Mouse (Mus musculus) E14TG2a.4 (cell line): ENCODE results near the gene Chd2.

Experiments used
- H3K27me3 ChIP-seq: 2 replicates; pipeline ENCODE4 v1.6.1; 2014; ENCODE audit warnings: low read length, control low read depth; ENCODE audit not compliant: insufficient read depth
- H3K36me3 ChIP-seq: 2 replicates; pipeline ENCODE4 v1.6.1; 2014; ENCODE audit warnings: low read length, control low read depth; ENCODE audit not compliant: insufficient read depth
- H3K4me1 ChIP-seq: replicated peaks from 2 replicates; pipeline ENCODE4 v1.6.1; 2014; ENCODE audit warnings: low read depth, low read length, control low read depth
- H3K4me3 ChIP-seq: replicated peaks from 2 replicates; pipeline ENCODE4 v1.5.1; 2014; ENCODE audit warnings: mild to moderate bottlenecking, low read length
- H3K9me3 ChIP-seq: 2 replicates; pipeline ENCODE4 v1.6.1; 2014; ENCODE audit warnings: low read length, control low read depth
- CTCF ChIP-seq: conservative IDR thresholded peaks from 2 replicates; pipeline ENCODE4 v1.5.1; 2014; ENCODE audit warnings: low read length
- NANOG ChIP-seq: IDR thresholded peaks from 2 replicates; pipeline ENCODE4 v1.6.1; 2014; ENCODE audit warnings: borderline replicate concordance, low read length, mixed read lengths
- POU5F1 ChIP-seq: IDR thresholded peaks from 2 replicates; pipeline ENCODE4 v1.6.1; 2014; ENCODE audit warnings: low read length, borderline replicate concordance

Gene Chd2

DNA sequence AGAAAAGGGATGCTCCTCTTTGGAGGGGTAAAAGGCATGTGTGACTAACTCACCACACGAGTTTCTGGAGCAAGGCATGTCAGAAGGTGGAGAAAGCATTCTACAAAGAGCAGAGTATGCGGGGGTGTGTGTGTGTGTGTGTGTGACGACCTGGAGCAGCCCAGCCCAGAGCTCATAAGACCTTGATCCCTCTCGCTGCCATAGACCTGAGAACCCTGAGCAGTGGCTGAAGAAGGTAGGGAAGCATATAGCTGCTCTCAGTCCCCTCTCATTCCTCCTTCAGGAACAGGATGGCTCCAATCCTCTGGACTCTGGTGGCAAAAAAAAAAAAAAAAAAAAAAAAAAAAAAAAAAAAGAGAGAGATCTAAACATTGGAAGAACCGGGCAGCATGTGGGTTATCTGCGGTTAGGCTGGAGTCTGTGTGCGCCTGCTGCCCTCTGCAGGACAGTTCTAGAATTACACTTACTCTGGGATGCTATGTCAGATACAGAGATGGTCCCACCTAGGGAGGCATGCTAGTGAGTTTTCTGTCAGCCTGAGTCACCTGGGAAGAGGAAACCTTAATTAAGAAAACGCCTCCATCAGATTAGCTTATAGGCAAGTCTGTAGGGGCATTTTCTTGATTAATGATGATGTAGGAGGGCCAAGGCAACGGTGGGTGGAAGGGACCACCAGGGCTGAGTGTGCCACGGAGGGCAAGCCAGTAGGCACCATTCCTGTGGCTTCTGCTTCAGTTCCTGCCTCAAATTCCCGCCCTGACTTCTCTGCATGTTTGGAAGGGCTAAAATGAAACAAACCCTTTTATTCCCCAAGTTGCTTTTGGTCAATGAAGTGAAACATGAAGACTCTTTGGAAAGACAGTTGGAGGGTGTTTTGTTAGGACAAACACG is 119.2 kb downstream of the Chd2 start:
- H3K4me1 ChIP-seq, result peaks cover 68% of the 10 kb centered on the region
- TF ChIP-seq NANOG (no peak), CTCF (peak; percentile 77)
- H3K9me3 ChIP-seq, result no peaks in the 10 kb centered on the region
- peaks cover 11% of the 10 kb centered on the region for H3K36me3 ChIP-seq
- peaks cover 31% of the 10 kb centered on the region for H3K27me3 ChIP-seq
- H3K4me3 ChIP-seq, result no peak overlapping the region

DNA sequence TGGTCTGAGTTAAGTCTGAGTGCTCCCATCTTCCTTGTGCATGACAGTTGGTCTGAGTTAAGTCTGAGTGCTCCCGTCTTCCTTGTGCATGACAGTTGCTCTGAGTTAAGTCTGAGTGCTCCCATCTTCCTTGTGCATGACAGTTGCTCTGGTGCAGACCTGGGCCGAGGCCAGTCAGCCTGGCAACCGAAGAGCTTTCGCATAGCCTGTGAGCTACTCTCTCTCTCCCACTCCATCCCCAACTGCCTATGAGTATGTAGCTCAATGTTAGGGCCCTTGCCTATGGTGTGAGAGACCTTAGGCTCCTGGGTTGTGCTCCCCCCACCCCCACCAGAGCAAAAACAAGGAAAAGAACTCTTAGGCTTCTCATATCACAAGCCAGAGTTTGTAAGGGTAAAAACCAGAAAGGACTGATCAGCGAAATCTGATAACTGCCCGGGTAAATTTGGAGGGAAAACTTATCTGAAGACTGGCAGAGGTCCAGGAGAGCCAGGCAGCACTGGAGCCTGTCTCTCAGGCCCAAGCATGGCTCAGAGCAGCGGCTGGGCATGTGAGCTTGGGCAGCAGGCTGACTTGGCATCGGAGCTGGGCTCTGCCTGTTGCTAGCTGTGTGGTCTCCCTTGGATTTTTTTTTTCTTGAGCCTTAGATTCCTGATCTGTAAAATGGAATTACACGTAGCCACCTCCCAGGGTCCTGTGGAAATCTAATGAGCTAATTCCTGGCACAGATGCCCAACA is 120.2 kb downstream of the Chd2 start:
- H3K27me3 ChIP-seq, result peaks cover 39% of the 10 kb centered on the region
- H3K9me3 ChIP-seq, result no peaks in the 10 kb centered on the region
- H3K4me1 ChIP-seq, result peaks cover 63% of the 10 kb centered on the region
- peaks cover 3% of the 10 kb centered on the region; the same call in 1 of the 2 replicates for H3K36me3 ChIP-seq
- TF ChIP-seq POU5F1, result no peak
- TF ChIP-seq CTCF, result no peak
- TF ChIP-seq NANOG, result no peak
- H3K4me3 ChIP-seq, result no peak overlapping the region

DNA sequence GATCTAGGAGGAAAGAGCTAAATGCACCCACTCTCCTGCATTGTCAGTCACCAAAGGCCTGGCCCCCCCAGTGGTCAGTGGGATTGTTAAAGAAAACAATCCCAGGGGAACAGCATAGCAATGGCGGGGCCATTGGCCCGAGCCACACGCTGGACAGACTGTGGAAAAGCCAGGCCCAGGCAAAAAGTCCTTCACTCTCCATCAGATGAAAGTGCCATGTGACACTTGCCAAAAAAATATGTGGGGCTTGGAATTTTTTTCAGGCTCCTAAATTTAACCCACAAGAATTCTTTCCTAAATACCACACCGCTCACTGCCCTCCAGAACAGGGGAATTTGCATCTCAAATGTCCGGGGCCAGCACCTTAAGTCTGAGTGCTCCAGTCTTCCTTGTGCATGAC is 120.8 kb downstream of the Chd2 start:
- Histone ChIP-seq H3K4me1 (peaks cover 63% of the 10 kb centered on the region), H3K27me3 (peaks cover 44% of the 10 kb centered on the region), H3K4me3 (no peak overlapping the region), H3K9me3 (no peaks in the 10 kb centered on the region), H3K36me3 (no peaks in the 10 kb centered on the region)
- TF ChIP-seq POU5F1, result no peak
- no peak for TF ChIP-seq NANOG
- no peak for TF ChIP-seq CTCF

DNA sequence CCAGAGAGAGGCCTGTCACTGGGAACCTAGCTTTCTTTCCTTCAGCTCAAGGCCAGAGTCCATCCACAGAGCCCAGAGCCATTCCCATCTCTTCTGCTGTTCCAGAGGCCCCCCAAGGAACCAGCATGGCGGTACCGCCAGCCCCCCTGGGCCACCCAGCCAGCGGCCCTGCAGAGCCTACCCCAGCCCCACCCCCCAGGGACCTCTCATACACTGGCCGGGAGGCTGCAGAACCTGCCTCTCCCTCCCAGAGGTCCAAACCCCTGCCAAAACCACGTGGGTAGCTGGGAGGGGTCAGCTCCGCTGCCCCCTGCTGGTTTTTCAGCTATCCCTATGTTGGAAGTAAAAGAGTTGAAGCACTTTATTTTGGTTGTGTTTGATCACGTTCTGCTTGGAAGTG is 122.3 kb downstream of the Chd2 start:
- peaks cover 55% of the 10 kb centered on the region for H3K27me3 ChIP-seq
- TF ChIP-seq CTCF (no peak; the same call in 1 of the 2 replicates), NANOG (no peak), POU5F1 (no peak)
- H3K36me3 ChIP-seq, result no peaks in the 10 kb centered on the region
- no peaks in the 10 kb centered on the region for H3K9me3 ChIP-seq
- H3K4me1 ChIP-seq, result peaks cover 54% of the 10 kb centered on the region
- H3K4me3 ChIP-seq, result peak overlapping the region; percentile 59

DNA sequence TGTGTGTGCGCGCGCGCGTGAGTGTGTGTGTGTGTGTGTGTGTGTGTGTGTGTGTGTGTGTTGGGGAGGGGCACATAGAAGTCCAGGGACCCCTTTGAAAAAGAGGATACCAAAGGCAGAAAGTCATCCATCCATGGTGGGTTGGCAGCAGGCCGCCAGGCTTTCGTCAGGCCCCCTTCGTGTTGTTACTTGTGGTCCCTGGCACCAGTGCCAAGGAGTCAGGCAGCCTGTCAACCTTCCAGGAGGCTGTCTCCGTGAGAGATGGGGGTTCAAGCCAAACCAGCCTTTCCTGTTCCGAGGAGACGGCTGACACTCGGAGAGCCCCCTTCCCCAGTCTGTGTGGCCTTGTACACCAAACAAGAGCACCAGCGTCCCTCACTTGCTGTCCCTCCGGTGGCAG is 127.4 kb downstream of the Chd2 start:
- Histone ChIP-seq H3K4me1 (peaks cover 54% of the 10 kb centered on the region), H3K27me3 (peaks cover 78% of the 10 kb centered on the region), H3K9me3 (no peaks in the 10 kb centered on the region), H3K4me3 (no peak overlapping the region), H3K36me3 (no peaks in the 10 kb centered on the region)
- TF ChIP-seq NANOG (no peak), CTCF (no peak), POU5F1 (no peak)

DNA sequence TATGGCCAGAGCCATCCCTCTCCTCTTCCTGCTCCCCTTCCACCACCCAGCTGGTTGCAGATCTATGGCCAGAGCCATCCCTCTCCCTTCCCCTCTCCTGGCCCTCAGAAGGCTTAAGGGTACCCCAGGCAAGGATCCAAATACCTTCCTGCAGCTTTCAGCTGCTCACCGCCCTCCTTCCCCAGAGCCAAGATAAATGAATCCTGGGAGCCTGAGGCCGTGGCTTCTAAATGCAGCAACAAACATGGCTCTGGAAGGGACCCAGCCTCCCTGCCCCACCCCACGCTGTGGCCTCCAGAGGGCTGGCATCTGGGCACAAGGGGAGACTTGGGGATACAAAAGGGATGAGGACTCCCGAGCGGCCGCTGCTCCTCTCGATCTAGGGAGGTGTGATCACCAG is 129.2 kb downstream of the Chd2 start:
- Histone ChIP-seq H3K4me3 (no peak overlapping the region), H3K27me3 (peaks cover 85% of the 10 kb centered on the region), H3K4me1 (peaks cover 39% of the 10 kb centered on the region), H3K9me3 (peaks cover 6% of the 10 kb centered on the region), H3K36me3 (no peaks in the 10 kb centered on the region)
- no peak for TF ChIP-seq POU5F1

DNA sequence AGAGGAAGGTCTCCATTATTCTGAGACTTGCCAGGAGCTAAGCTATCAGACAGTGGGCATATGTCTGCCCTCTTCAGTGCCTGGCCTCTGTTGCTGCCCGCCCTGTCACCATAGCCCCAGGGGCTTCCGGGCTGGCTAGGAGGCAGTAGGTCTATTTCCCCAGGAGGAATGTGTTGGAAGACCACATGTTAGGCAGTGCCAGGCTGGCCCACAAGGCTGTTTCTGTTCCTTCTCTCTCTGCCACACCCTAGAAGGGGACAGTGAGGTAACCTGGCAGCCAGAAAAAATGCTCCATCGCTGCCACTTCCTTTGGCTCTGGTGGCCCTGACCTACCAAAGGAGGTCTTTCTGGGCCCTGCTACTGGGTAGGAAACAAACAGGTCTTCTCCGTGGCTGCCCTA is 129.6 kb downstream of the Chd2 start:
- H3K4me3 ChIP-seq, result no peak overlapping the region
- H3K4me1 ChIP-seq, result peaks cover 39% of the 10 kb centered on the region
- no peaks in the 10 kb centered on the region for H3K36me3 ChIP-seq
- H3K9me3 ChIP-seq, result peaks cover 10% of the 10 kb centered on the region
- H3K27me3 ChIP-seq, result peaks cover 85% of the 10 kb centered on the region
- TF ChIP-seq NANOG (no peak), CTCF (no peak), POU5F1 (no peak)

DNA sequence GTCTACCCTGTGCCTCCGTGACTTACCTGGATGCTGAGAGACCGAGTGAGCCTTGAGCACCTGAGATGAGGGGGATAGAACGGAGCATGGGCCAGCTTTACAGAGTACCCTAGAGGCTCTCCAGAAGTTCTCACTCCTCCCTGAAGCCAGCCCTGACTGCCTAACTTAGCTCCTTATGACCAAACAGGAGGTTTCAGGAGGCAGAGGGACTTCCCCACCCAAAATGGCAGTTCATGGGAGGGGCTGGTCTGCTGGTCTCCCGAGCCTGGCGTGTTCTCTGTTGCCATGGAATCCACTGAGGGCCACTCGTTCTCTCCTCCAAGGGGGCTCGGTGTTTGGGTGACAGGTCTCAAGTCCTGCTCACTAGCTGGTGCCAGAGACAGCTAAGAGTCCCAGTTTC is 130.1 kb downstream of the Chd2 start:
- Histone ChIP-seq H3K4me3 (no peak overlapping the region), H3K9me3 (peaks cover 14% of the 10 kb centered on the region), H3K27me3 (peaks cover 86% of the 10 kb centered on the region), H3K4me1 (peaks cover 39% of the 10 kb centered on the region), H3K36me3 (no peaks in the 10 kb centered on the region)
- TF ChIP-seq CTCF (no peak), NANOG (no peak), POU5F1 (no peak)
